Mouse (Mus musculus) CD4-positive naive resting alpha-beta T cell, adult 76 days (primary cell): ENCODE measurements around the gene Tmc3. TPM values are rescaled to one million over a fixed set of nuclear protein-coding genes. Genes with fewer than 3 reads are reported as not detected.

Experiments used
- total RNA-seq: library from RNA; stranded (reverse); gene quantifications from one replicate; pipeline ENCODE4 v1.2.4, GENCODE M21; 2023

Tmc3 gene
- 0.53 TPM for total RNA-seq

DNA sequence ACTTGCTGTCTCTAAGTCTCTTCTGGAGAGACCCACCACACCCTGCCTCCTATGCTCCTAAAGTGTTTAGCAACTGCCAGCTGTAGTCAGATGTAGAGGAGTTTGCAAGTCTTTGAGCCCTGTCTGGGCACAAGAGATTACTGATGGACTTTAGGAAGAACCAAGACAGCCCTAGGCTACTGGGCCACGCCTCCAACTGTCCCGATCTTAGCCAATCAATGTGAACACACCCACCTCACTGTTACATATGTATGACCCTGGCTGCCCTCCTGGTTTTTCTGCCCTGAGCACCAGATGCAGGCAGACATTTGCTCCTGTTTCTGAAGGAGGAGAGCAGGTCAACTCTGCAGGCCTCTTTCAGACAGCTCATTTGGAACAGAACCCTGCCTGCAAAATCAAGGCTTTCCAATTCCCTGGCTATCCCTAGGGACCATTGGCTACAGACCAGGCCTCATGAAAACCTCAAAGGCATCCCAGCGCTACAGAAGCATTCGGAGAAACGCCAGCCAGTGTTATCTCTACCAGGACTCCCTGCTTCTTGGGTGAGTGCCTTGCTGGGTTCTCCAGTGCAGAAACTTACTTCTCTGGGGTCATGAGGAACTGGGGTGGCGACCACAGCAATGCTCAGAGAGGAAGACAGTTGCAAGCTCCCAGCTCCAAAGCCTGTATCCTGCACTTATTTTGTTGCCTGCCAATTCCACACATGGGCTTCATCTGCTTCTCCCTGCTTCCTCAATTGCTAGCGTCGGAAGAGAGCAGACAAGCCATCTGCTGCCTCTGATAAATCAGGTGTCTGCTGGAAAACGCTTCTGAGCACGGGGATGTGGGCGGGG, at the start of gene Tmc3:
Tmc3 (plus strand) TSS at position 289 of the 833 bp plus-strand sequence.

DNA sequence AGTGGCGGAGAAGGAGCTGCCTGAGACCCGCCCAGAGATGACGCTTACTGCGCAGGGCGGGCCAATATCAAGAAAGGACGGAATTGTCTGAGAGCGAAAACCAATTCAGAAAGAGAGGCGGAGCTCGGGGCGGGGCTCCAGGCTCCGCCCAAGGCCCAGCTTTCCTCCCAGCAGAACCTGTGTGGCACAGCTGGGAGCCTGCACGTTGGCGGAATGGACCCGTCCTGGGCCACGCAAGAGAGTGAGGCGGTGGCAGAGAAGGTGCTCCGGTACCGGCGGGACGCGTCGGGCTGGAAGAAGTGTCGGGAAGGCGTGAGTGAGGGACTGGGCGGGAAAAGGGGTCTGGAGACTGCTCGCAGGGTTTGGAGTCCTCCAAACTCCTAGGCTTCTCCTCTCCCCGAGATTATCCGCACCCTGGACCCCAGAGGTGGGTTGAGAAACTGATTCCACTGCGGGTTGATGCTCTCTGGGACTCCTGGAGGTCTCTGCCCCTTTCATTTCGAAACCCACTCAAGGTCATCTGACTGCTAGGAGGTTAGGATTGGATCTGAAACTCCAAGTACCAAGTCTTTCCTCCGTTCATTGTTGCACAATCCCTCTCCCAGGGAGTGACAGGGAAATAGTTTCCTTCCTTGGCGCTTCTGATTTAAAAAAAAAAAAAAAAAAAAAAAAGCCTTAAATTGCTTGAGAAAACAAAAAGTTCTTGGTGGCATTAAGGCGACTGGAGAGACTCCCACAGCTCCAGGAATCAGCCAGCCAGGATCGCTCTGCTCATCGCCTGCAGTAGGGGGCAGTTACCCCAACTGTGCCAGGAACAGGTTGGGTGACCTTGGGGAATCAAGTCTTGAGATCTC, 47.3 kb downstream of the Tmc3 start, which contains the start of gene Stard5:
Stard5 (plus strand) TSS at position 132 of the 854 bp plus-strand sequence.

Other genes with a start within 250 kb of the Tmc3 start
- gene Stard5, start 47.0 kb downstream of the Tmc3 start, total RNA-seq: 19.5 TPM
- 258 TPM for gene Il16, start 160.8 kb downstream of the Tmc3 start, total RNA-seq
- not detected for gene Cfap161, start 210.0 kb downstream of the Tmc3 start, total RNA-seq